In genomic region chr9:43772460-43772859, GRCm38 (mm10) we compare ENCODE assay signal across 12 mouse cellular contexts.
"Had no signal": no experiment of that assay in that cellular context is flagged by ENCODE, and none has a peak within 500 bp of the region (broad histone marks: within the 10 kb centered on the region; RNA-seq: fewer than 3 reads in every experiment).

No protein-coding gene starts in this region.

- H3K9ac ChIP-seq: limb, embryonic 12.5 days; liver, embryonic 14.5 days; midbrain, embryonic 13.5 days; neural tube, embryonic 12.5 days had no signal

- H3K36me3 ChIP-seq: limb, embryonic 12.5 days; midbrain, embryonic 13.5 days; neural tube, embryonic 12.5 days had no signal

- H3K4me2 ChIP-seq: limb, embryonic 12.5 days; midbrain, embryonic 13.5 days; neural tube, embryonic 12.5 days had no signal

- H3K9me3 ChIP-seq: limb, embryonic 12.5 days; midbrain, embryonic 13.5 days; neural tube, embryonic 12.5 days had no signal

- H3K27ac ChIP-seq: limb, embryonic 12.5 days; liver, embryonic 14.5 days; macrophage; midbrain, embryonic 13.5 days; neural tube, embryonic 12.5 days had no signal

- ATAC-seq: intestine, embryonic 16.5 days; lung, postnatal 0 days; midbrain, embryonic 13.5 days had no signal

- H3K4me3 ChIP-seq: limb, embryonic 12.5 days; midbrain, embryonic 13.5 days; neural tube, embryonic 12.5 days had no signal

- DNase-seq: kidney, adult 2 months; kidney, postnatal 25 days; lung, adult 2 months; spleen, adult 18-20 months; thymus, postnatal 36 days had no signal

- H3K27me3 ChIP-seq: limb, embryonic 12.5 days; midbrain, embryonic 13.5 days; neural tube, embryonic 12.5 days had no signal
